12 mouse cellular contexts compared by ENCODE assay signal in the genomic region with DNA sequence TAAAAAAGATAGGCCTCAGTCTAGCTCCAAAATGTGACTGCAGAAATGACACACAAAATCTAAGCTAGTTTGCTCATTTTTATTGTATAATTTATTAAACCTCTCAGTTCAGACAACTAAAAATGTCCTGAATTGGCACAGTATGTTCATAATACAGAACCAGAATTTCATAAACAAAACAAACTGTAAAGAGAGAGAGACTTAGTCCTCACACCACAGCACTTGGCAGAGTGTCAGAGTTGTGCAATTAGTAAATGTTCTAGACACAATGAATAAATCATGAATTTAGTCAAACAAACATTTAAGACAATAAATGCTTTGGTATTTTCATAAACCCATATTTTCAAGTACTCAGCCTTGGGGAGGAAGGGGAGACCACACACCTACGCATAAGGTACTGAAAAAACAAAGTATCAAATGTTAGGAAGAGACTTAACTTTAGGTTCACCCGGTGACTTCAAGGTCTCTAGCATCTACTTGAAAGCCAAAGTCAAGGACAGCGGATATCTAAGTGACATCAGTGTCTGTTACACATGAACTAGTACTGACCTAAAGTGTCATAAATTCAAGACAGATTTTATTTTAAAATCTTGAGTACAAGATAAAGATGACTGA. TPM values are rescaled to one million over a fixed set of nuclear protein-coding genes. Genes with fewer than 3 reads are reported as not detected.
DNase-seq lines count a peak whose midpoint lies in the region; TF ChIP-seq lines count a peak whose summit lies in the region.
"Had no signal": no experiment of that assay in that cellular context is flagged by ENCODE, and none has a peak within 500 bp of the region (broad histone marks: within the 10 kb centered on the region; RNA-seq: fewer than 3 reads in every experiment).

No protein-coding gene starts in this region.

- no peaks in the 10 kb centered on the region for H3K27me3 ChIP-seq in liver, adult 2 months (ENCODE audit: control insufficient read depth, insufficient read depth, low read length)
- H3K27me3 ChIP-seq: liver, embryonic 13.5 days; stomach, embryonic 15.5 days had no signal

- H3K27ac ChIP-seq in liver, adult 2 months (replicated peaks; ENCODE audit: insufficient read depth, low read depth, low read length): peak overlapping the region; percentile 80
- H3K27ac ChIP-seq: liver, embryonic 13.5 days; stomach, embryonic 15.5 days had no signal

- 55% methylated on average over 3 of the region's 3 CpGs for WGBS in liver, adult 2 months

- peaks cover 4% of the 10 kb centered on the region for H3K36me3 ChIP-seq in liver, adult 2 months (ENCODE audit: control insufficient read depth, insufficient read depth, low read length)
- H3K36me3 ChIP-seq: liver, embryonic 13.5 days had no signal

- H3K4me3 ChIP-seq in liver, adult 2 months (ENCODE audit: insufficient read depth, low read depth, low read length): no peak overlapping the region
- H3K4me3 ChIP-seq: liver, embryonic 13.5 days; stomach, embryonic 15.5 days had no signal

- H3K4me1 ChIP-seq in liver, adult 2 months (ENCODE audit: control insufficient read depth, insufficient read depth, low read length): peaks cover 33% of the 10 kb centered on the region

- H3K79me2 ChIP-seq in liver, adult 2 months (ENCODE audit: control insufficient read depth, insufficient read depth, low read length): peaks cover 23% of the 10 kb centered on the region

- peak; percentile 54 to 90 for DNase-seq in adrenal gland, adult (ENCODE audit: inconsistent age in 2 of 2, low spot score in 1 of 2)
- no peak for DNase-seq in adrenal gland, postnatal 4 days (ENCODE audit: low spot score in 2 of 2)
- DNase-seq in liver, adult 2 months (ENCODE audit: extremely low read depth, low read depth, low spot score): peak; percentile 89
- DNase-seq in liver: no peak
- peak; percentile 62 for DNase-seq in adrenal gland, postnatal 14 days
- DNase-seq in lung, postnatal 14 days: peak; percentile 65
- DNase-seq in frontal cortex, postnatal 10 days (ENCODE audit: low spot score in 2 of 2): no peak
- DNase-seq in layer of hippocampus, postnatal 25 days (ENCODE audit: extremely low spot score in 1 of 2, low spot score in 1 of 2): no peak
- DNase-seq: cerebellum, postnatal 25 days; liver, embryonic 13.5 days; thymus, postnatal 36 days had no signal

- no peak for TF ChIP-seq POLR2A in liver, adult 2 months (IDR thresholded peaks at IDR 0.05; ENCODE audit: extremely low read depth, insufficient read depth, low read length)

- no peak for TF ChIP-seq CTCF in liver, adult 2 months (IDR thresholded peaks at IDR 0.05; ENCODE audit: low read depth, low read length)

- H3K9ac ChIP-seq in liver, adult 2 months (ENCODE audit: low read depth, low read length): no peak overlapping the region
- H3K9ac ChIP-seq: liver, embryonic 13.5 days; stomach, embryonic 15.5 days had no signal

RNA-seq across cellular contexts. Expression of a gene that starts 52.8 kb away (rescaled TPM):
- total RNA-seq in adrenal gland, postnatal 4 days (2021): 10 to 100 TPM; 87.0 to 90.5 TPM
- total RNA-seq in liver, adult 2 months (2014; rRNA removed): 48.2 and 54.3 TPM in 2 replicates
- polyA plus RNA-seq in liver, adult 2 months (2012; rRNA removed): 15.0 and 15.1 TPM in 2 replicates
- total RNA-seq in adrenal gland, postnatal 14 days (2021): 81.5 and 89.2 TPM in 2 replicates
- 10 to 100 TPM; 48.3 to 49.3 TPM for total RNA-seq in layer of hippocampus, postnatal 25 days (2021)

Comparison
In these comparisons a context has a peak if more than half of its experiments do, and no peak if none do; other contexts are left out.
1. DNase-seq: peak in adrenal gland, adult (2 of 2), liver, adult 2 months (single experiment), adrenal gland, postnatal 14 days (single experiment) and lung, postnatal 14 days (single experiment); none in adrenal gland, postnatal 4 days (0 of 2), liver (single experiment), frontal cortex, postnatal 10 days (0 of 2) and layer of hippocampus, postnatal 25 days (0 of 2).